Mouse (Mus musculus): ENCODE measurements around the gene Zbed6.
"Not testable (repeated sequence)": the region's sequence is repeated elsewhere in the genome, so short reads cannot be mapped to it uniquely, and the experiment has no call there.

The Zbed6 gene

GRCm38 (mm10) chr1:133660466-133661202 is at the start of gene Zbed6:
Gene Zbed6, minus strand, starts transcription at chr1:133660885.
- DNase-seq (ENCODE audit: low spot score) = peak; percentile 85

DNA sequence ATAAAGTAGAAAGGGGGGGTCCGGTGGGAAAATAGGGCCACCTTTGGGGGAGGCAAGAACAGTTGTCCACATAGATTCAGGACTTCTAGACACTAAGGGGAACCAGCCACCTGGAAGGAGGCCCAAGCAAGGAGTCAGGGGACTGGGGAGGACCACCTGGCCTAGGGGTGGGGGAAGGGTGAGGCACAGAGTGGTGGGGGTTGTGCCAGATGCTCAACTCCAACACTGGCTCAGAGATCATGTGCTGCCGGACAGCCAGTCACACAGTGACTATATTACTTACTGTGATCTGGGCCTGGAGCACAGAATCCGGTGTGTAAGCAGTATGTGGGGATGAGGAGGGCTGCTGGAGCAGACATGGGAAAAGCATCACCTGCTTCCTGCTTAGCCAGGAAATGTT is 48.6 kb upstream of the Zbed6 start:
- no peak for DNase-seq (ENCODE audit: low spot score)

- not testable (repeated sequence) for DNase-seq (ENCODE audit: low spot score)
Observed at GRCm38 (mm10) chr1:133701824-133702223, 41.1 kb upstream of the Zbed6 start.

DNA sequence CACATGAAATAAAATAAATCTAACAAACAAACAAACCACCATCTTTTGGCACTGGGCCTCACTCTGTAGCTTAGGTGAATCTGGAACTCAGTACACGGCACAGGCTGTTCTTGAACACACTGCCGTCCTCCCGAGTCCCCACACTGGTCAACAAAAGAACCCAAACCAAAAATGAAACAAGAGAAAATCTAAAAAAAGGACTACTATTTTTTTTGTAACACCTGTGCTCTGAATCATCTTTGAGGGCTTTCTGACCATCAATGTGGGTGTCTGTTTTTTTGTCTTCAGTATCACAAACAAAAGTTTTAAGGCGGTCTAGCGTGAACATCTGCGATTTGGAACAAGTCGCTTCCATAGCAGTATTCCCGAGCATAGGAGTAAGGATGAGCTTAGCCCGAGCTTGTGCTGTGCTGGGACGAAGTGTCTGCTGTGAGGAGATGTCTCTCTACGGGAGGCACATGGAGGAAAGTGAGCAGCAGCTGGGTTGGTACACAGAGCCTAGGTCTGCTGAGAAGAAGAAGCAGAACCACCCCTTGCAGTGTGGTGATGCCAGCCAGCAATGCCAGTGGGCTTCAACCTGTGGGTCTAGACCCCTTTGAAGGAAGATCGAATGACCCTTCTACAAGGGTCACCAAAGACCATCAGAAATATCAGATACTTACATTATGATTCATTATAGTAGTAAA is 37.4 kb upstream of the Zbed6 start:
- DNase-seq (ENCODE audit: low spot score) = no peak

- peak; percentile 50 for DNase-seq (ENCODE audit: low spot score)
Observed at GRCm38 (mm10) chr1:133695901-133696300, 35.2 kb upstream of the Zbed6 start.

GRCm38 (mm10) chr1:133694876-133695275 is 34.2 kb upstream of the Zbed6 start:
- DNase-seq (ENCODE audit: low spot score) = no peak

GRCm38 (mm10) chr1:133694301-133694700 is 33.6 kb upstream of the Zbed6 start:
- DNase-seq (ENCODE audit: low spot score) = peak; percentile 54

DNA sequence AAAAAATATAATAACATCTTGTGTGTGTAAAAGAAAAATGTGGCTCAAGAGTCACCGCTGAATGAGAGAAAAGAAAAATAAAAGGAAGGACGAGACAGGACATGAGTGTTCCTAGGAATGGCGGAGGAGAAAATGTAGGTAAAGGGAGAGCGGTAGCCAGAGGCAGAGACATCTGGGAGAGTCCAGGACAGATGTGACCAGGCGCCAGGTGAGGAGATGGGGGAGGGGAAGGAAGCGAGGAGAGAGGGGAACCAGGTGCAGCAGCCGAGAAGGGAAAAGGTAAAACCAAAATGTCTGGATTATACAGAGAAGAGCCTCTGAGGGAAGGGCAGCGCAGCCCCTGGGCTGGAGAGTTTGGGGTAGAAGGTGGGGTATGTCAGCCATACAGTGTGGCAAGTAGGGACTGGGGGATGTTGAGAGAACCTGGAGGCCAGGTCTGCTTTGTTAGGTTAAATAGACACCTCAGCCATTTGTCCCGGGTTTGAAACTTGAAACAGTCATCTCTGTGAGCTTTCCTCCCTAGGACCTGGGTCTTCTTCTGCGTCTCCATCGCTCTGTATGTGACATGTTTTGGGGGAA is 32.9 kb upstream of the Zbed6 start:
- no peak for DNase-seq (ENCODE audit: low spot score)

DNA sequence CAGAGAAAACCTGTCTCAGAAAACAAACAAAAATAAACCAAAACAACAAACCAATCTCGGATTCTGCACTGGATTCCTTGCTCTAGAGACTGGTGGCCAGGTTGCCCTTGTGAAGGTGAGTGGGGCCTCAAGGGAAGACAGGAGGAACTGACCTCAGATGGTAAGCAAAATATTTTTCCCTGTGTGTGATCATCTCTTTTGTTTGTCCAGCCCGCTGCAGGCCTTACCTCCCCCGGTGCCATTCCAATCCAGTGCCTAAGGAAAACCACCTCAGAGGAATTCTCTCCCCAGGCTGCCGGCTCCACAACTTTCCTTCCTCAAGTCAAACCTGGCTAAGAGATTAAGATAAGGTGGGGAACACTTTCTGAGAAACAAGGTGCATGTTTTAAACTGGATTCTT is 31.5 kb upstream of the Zbed6 start:
- DNase-seq (ENCODE audit: low spot score) = no peak

DNA sequence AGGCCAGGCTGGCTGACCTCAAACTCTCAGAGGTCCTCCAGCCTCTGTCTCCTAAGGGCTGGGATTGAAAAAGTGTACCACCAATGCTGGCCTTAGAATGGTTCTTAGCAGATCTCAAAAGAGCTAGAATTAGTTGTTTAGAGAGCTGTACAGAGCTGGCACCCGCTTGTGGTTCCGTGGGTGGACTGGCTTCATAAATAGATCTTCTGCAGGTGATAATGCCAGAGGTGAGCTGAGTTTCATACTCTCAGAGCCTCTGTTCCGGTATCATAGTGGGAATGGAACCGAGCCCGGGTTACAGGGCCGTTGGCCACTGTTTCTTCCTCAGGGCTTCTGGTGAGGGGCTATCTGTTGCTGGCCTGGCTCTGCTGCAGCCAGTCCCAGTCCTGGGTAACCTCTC is 30.4 kb upstream of the Zbed6 start:
- DNase-seq (ENCODE audit: low spot score) = no peak

DNA sequence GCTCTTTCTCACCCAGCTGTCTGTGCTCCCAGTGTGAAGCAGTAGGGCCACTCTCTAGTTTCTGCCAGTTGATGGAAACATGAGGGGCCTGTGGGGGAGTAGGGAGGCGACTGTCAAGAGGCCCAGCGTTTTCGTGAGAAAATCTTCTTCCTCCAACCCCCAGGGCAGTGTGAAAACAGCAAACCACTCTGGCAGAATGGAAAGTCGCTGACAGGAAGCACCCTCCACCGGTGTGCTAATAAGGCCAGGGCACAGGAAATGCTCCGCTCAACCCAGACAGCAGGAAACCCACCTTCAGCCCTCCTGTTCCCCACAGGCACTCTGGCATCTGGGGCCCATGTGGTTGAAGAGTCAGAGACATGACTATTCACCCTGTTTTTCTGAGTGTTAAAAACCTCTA is 29.2 kb upstream of the Zbed6 start, which contains the start of gene Lax1:
Gene Lax1 (minus strand): TSS at position 212 of the 400 bp plus-strand sequence.
- no peak for DNase-seq (ENCODE audit: low spot score)

DNA sequence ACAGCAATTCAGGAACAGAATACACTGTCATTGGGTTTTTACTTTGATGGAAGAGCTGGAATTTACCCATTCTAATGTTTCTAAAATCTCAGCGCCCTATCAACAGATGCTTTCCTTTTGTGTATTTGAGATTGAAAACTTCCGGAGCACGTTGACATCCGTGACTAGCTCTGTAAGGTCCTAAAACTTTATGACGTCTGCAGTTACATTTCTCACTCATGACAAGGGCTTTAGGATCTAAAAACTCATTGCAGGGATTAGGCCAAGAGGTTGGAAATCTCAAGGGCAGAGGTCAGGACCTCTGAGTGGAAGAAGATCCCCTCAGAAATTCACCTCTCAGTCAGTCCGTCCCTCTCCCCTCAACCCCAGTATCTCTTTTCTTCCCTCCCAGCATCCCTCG is 27.6 kb upstream of the Zbed6 start:
- no peak for DNase-seq (ENCODE audit: low spot score)

GRCm38 (mm10) chr1:133685749-133686519 is 25.2 kb upstream of the Zbed6 start:
- DNase-seq (ENCODE audit: low spot score) = no peak

GRCm38 (mm10) chr1:133671801-133672200 is 11.1 kb upstream of the Zbed6 start:
- DNase-seq (ENCODE audit: low spot score) = no peak

DNA sequence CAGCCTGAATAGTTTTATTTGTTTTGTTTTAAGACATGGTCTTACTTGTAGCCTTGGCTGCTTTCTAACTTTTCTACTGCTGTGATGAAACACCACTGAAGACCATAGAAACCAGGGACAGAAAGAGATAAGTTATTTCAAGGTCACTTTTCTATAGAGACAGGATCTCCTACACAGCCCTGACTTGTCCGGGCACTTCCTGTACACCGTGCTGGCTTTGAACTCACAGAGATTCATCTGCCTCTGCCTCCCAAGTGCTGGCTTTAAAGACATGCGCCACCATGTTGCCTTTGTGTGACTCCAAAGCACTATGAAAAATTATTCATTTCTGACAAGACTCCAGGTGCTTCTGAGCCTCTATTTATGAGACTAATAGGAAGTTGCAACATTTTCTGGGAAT is 10.6 kb upstream of the Zbed6 start:
- DNase-seq (ENCODE audit: low spot score) = no peak

GRCm38 (mm10) chr1:133670776-133671175 is 10.1 kb upstream of the Zbed6 start:
- no peak for DNase-seq (ENCODE audit: low spot score)

- DNase-seq (ENCODE audit: low spot score) = no peak
Observed at GRCm38 (mm10) chr1:133670190-133670589, 9.5 kb upstream of the Zbed6 start.

DNA sequence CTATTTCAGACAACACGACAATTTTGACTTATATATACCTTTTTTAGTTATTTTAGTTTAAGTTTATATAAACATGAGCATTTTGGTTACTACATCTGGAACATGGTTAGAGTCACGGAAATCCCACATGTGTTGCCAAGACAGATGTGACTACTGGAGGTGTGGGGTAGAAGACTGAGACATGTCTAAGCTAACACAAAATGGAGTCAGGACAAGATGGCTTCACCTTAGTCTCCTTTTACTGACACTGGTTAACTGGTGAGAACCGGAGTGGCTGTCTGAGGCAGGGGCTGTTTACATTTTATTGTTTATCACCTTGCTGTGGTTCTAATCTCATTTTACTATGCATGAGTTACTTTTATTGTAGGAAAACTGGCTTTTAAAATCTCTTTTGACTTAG is 7.9 kb upstream of the Zbed6 start:
- no peak for DNase-seq (ENCODE audit: low spot score)

DNA sequence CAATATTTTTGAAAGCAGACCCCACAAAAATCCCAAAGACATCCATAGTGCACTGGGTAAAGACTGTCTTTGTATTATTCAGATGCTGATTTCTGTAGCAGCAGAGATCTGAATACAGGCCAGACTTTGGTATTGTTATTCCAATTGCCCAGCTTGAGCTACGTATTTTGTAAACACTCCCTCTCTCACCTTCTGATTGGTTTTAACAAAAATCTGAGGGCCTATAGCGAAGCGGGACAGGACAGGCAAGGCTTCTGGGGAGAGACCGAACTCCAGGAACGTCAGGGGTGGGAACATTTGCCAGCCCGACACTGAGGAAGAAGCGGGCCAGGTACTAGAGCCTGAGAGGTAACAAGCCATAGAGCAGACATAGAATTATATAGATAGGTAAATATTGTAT is 7.0 kb upstream of the Zbed6 start:
- no peak for DNase-seq (ENCODE audit: low spot score)

GRCm38 (mm10) chr1:133665713-133666112 is 5.0 kb upstream of the Zbed6 start:
- not testable (repeated sequence) for DNase-seq (ENCODE audit: low spot score)

DNA sequence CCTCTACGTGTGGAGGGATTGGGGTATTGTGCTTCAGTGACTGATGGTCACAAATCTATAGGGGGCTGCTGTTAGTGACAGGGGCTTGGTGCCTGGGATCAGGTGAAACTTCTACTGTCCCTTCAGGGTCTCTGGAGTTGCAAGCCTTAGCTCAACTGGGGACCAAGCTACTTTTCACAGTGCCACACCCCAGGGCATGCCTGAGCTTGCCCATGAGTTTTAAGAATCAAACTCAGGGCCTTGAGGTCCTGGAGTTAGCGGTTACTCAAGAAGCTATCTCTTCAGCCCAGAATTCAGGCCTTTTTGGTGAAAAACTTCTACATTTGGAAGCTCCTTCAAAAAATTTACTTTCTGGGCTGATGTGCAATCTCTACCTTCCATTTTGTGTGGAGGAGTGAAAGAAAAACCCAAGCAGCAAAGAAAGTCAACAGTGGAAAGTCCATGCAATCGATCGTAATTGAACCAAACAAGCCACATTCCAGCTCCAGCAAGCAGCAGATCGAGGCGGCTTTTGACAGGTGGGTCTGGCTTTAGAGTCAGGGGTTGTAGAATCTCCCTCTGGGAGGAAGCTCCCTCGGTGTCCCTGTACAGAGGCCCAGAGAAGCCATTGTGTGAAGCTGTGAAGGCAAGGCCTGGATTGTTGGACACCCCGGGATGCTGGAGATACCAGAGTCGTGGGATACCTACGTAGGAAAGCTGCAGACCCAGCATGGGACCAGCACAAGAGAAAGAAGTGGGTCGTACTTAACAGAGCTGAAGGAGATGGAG is 3.7 kb upstream of the Zbed6 start:
- no peak for DNase-seq (ENCODE audit: low spot score)

GRCm38 (mm10) chr1:133663427-133663826 is 2.7 kb upstream of the Zbed6 start:
- no peak for DNase-seq (ENCODE audit: low spot score)
